Mouse (Mus musculus) B cell, adult (primary cell): Measurements from ENCODE around the gene Rps9. TPM values are rescaled to one million over a fixed set of nuclear protein-coding genes. Genes with fewer than 3 reads are reported as not detected.

Experiments used
- total RNA-seq: library from RNA; stranded (reverse); gene quantifications from 4 replicates; pipeline ENCODE4 v1.2.4, GENCODE M21; 2023; ENCODE audit not compliant: inconsistent age

Rps9 gene
- total RNA-seq: 2,078 to 2,320 TPM (median 2,119 TPM) in 4 replicates

DNA sequence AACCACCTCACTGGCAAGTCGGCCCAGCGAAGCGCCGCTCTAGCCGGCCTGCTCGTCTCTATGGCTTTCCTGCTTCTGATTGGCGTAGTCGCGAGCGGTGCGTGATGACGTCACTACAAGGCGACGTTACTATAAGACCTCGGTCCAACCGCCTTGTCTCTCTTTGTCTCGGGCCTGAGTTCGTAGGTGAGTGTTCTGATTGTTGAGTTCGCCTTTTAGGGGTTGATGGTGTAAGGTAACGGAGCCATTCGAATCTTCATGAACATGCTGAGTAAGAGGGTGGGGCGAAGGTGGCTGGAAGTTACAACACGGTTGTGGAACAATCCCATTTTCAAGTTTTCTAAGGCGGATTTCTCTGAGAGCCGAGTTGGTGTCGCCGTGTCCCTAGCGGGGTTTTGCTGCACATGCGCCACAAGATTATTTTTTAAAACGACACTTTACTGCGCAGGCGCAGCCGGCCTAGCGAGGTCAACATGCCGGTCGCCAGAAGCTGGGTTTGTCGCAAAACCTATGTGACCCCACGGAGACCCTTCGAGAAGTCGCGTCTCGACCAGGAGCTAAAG is at the start of gene Rps9:
Rps9 (plus strand) TSS at position 115 of the 563 bp plus-strand sequence.

DNA sequence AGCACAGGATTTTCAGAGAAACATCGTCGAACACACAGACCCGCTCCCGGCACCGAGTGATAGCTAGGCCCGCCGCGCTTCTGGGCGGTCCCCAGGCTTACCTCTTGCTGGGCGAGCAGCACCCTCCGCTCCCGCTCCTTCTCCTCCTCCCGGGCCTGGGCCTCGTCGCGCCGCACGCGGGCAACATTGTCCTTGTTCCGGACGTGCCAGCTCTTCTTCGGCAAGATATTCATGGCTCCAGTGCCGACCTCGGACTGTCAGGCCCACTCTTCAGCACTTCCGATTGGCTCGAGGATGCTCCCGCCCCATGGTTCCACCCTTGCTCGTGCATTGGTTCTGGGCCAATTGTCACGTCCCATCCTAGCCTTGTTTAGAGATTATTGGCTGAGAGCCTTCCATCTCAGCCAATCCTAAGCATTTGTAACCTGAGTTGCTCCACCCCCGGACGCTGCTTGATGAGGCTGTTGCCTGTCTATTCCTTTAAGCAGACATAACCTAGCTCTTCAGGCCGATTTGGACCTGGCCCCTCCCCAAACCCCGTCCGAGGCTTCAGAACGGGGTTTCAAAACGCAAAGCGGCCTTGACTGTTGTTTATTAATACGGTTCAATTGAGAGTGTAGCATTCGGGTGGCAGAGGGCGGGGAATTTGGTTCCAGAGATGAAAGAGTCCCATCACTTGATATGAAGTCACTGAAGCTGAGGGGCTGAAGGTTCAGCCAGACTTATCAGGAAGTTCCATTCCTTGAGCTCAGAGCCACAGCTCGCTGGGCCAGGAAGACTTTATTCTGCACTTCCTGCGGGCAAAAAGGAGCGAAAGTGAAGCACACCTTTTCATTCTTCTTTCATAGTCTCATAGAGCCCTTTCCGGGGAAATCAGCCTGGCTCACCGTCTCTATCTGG is 38.3 kb upstream of the Rps9 start, which contains the start of gene Leng1:
Leng1 (minus strand) TSS at position 626 of the 900 bp plus-strand sequence.

GRCm38 (mm10) chr7:3677342-3677741 is 26.5 kb upstream of the Rps9 start, which contains the start of gene Tmc4:
TSS of gene Tmc4 (minus strand) at chr7:3677553.

GRCm38 (mm10) chr7:3692382-3692986 is 11.3 kb upstream of the Rps9 start, which contains the start of gene Tsen34:
TSS of gene Tsen34 (plus strand) at chr7:3692863.

GRCm38 (mm10) chr7:3692987-3693808 is 10.6 kb upstream of the Rps9 start, which contains the start of gene Mboat7:
TSS of gene Mboat7 (minus strand) at chr7:3693523.

DNA sequence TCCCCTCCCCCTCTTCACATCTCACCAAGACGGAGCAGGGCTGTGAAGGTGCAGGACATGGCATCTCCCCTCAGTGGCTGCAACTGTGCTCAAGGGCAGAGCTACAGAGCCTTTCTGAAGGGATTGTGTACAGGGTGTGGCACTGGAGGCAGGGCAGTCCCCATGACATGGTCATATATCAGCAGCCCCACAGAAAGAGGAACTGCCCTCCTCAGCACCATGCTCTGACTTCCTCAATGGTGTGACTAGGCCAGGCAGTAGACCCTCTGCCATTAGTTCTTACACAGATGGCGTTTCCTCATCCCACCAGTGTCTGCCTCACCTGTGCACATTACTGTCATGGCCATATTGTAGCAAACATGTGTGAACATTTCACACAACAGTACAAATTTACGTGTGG is 16.5 kb downstream of the Rps9 start, which contains the start of gene Pirb:
Pirb (minus strand) TSS at position 124 of the 400 bp plus-strand sequence.

Other genes with a start within 250 kb of the Rps9 start
- not detected in 4 replicates for gene Tarm1, start 201.4 kb upstream of the Rps9 start, total RNA-seq
- not detected in 4 replicates for gene Oscar, start 87.8 kb upstream of the Rps9 start, total RNA-seq
- 318 to 337 TPM (median 324 TPM) in 4 replicates for gene Ndufa3, start 86.6 kb upstream of the Rps9 start, total RNA-seq
- gene Tfpt, start 74.1 kb upstream of the Rps9 start, total RNA-seq: 16.6 to 33.6 TPM (median 24.7 TPM) in 4 replicates
- 65.9 to 73.2 TPM (median 66.6 TPM) in 4 replicates for gene Prpf31, start 74.0 kb upstream of the Rps9 start, total RNA-seq
- 114 to 134 TPM (median 124 TPM) in 4 replicates for gene Cnot3, start 58.7 kb upstream of the Rps9 start, total RNA-seq
- gene Leng1, start 38.2 kb upstream of the Rps9 start, total RNA-seq: 7.8 to 9.6 TPM (median 9.3 TPM) in 4 replicates
- gene Tmc4, start 26.4 kb upstream of the Rps9 start, total RNA-seq: 6.5 to 11.9 TPM (median 9.4 TPM) in 4 replicates
- gene Tsen34, start 11.1 kb upstream of the Rps9 start, total RNA-seq: 27.6 to 31.2 TPM (median 30.4 TPM) in 4 replicates
- gene Mboat7, start 10.5 kb upstream of the Rps9 start, total RNA-seq: 56.5 to 58.7 TPM (median 57.9 TPM) in 4 replicates
- 34.2 to 36.4 TPM (median 35.1 TPM) in 4 replicates for gene Pirb, start 16.4 kb downstream of the Rps9 start, total RNA-seq
- 4.1 to 7.9 TPM (median 5.5 TPM) in 4 replicates for gene Gm15448, start 121.7 kb downstream of the Rps9 start, total RNA-seq
- gene Pira2, start 141.1 kb downstream of the Rps9 start, total RNA-seq: 8.5 to 11.0 TPM (median 9.8 TPM) in 4 replicates
- 4.4 to 6.5 TPM (median 5.2 TPM) in 4 replicates for gene Gm14548, start 194.1 kb downstream of the Rps9 start, total RNA-seq
- 3.5 to 5.5 TPM (median 4.5 TPM) in 4 replicates for gene Lilra6, start 211.5 kb downstream of the Rps9 start, total RNA-seq